In the genomic region with DNA sequence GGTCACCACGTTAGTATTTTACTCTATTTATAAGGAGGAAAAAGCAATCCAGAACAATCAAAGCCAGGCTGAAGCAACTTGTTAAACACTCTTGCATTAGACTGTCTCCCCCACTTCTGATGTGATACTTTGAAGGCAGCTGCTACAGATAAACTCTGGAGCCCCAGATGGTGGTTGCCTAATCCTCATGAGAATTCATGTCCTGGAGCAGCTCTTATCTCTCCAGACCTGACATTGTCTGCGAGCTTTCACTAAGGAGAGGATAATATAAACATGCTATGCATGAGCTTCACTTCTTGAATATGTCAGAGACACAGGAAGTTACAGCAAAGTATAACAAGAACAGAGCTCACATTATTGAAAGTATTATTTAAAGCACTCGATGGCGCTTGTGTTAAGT, we compare ENCODE assay signal across 12 mouse cellular contexts. TPM values are rescaled to one million over a fixed set of nuclear protein-coding genes. Genes with fewer than 3 reads are reported as not detected.
A peak's percentile ranks its signal among the peaks of the same experiment; 100 is the strongest.
DNase-seq lines count a peak whose midpoint lies in the region; ATAC-seq and TF ChIP-seq lines count a peak whose summit lies in the region.
"Had no signal": no experiment of that assay in that cellular context is flagged by ENCODE, and none has a peak within 500 bp of the region (broad histone marks: within the 10 kb centered on the region; RNA-seq: fewer than 3 reads in every experiment).

No protein-coding gene starts in this region.

- H3K27me3 ChIP-seq in intestine, embryonic 14.5 days (replicated peaks; ENCODE audit: control insufficient read depth, insufficient read depth, low read length) = no peaks in the 10 kb centered on the region
- H3K27me3 ChIP-seq in intestine, embryonic 15.5 days (replicated peaks) = no peaks in the 10 kb centered on the region
- H3K27me3 ChIP-seq in G1E (ENCODE audit: insufficient read depth, low read length) = no peaks in the 10 kb centered on the region
- H3K27me3 ChIP-seq in liver, postnatal 0 days (ENCODE audit: insufficient read depth, low read length) = no peaks in the 10 kb centered on the region
- H3K27me3 ChIP-seq: forebrain, embryonic 12.5 days; limb, embryonic 15.5 days had no signal

- H3K9ac ChIP-seq in intestine, embryonic 14.5 days (ENCODE audit: low read length) = no peak overlapping the region
- H3K9ac ChIP-seq in intestine, embryonic 15.5 days = no peak overlapping the region
- no peak overlapping the region for H3K9ac ChIP-seq in liver, postnatal 0 days (replicated peaks)
- H3K9ac ChIP-seq: forebrain, embryonic 12.5 days; limb, embryonic 15.5 days had no signal

- 36% methylated on average over 4 of the region's 4 CpGs for WGBS in intestine, embryonic 14.5 days
- 30% methylated on average over 4 of the region's 4 CpGs for WGBS in intestine, embryonic 15.5 days
- whole genome bisulfite sequencing in liver, postnatal 0 days (ENCODE audit: insufficient replicate concordance) = 34% methylated on average over 4 of the region's 4 CpGs

- no peak overlapping the region for H3K27ac ChIP-seq in intestine, embryonic 14.5 days (ENCODE audit: low read depth)
- H3K27ac ChIP-seq in intestine, embryonic 15.5 days = no peak overlapping the region
- no peak overlapping the region for H3K27ac ChIP-seq in liver, postnatal 0 days (ENCODE audit: low read depth)
- H3K27ac ChIP-seq: forebrain, embryonic 12.5 days; limb, embryonic 15.5 days had no signal

- TF ChIP-seq EP300 in liver, postnatal 0 days (IDR thresholded peaks at IDR 0.05; ENCODE audit: low read depth) = peak; percentile 59; the same call in 1 of the 2 replicates

- H3K4me3 ChIP-seq in intestine, embryonic 14.5 days (ENCODE audit: low read depth, low read length) = no peak overlapping the region
- no peak overlapping the region for H3K4me3 ChIP-seq in intestine, embryonic 15.5 days (replicated peaks)
- no peak overlapping the region for H3K4me3 ChIP-seq in G1E (ENCODE audit: low read depth, low read length)
- no peak overlapping the region for H3K4me3 ChIP-seq in liver, postnatal 0 days (ENCODE audit: low read depth, low read length)
- H3K4me3 ChIP-seq: forebrain, embryonic 12.5 days; limb, embryonic 15.5 days had no signal

- H3K9me3 ChIP-seq in intestine, embryonic 14.5 days (ENCODE audit: control insufficient read depth, low read length) = no peaks in the 10 kb centered on the region
- H3K9me3 ChIP-seq in intestine, embryonic 15.5 days = no peaks in the 10 kb centered on the region
- no peaks in the 10 kb centered on the region for H3K9me3 ChIP-seq in G1E (replicated peaks)
- no peaks in the 10 kb centered on the region for H3K9me3 ChIP-seq in liver, postnatal 0 days (ENCODE audit: low read length)
- H3K9me3 ChIP-seq: forebrain, embryonic 12.5 days; limb, embryonic 15.5 days had no signal

- DNase-seq in intestine, embryonic 14.5 days (ENCODE audit: low spot score) = peak; percentile 52
- DNase-seq in G1E (ENCODE audit: low spot score) = peak; percentile 11
- DNase-seq in c-Kit-positive CD71-negative TER-119-negative erythroid progenitor cells, embryonic 14.5 days (ENCODE audit: low read depth) = peak; percentile 38
- DNase-seq in liver, postnatal 0 days = no peak
- no peak for DNase-seq in kidney, adult 18-20 months
- no peak for DNase-seq in kidney, postnatal 4 days
- no peak for DNase-seq in urinary bladder, adult 18-20 months (ENCODE audit: low spot score in 2 of 2)
- DNase-seq: gastrocnemius, postnatal 25 days had no signal

- H3K36me3 ChIP-seq in intestine, embryonic 14.5 days (ENCODE audit: control insufficient read depth, insufficient read depth, low read length) = no peaks in the 10 kb centered on the region
- no peaks in the 10 kb centered on the region for H3K36me3 ChIP-seq in intestine, embryonic 15.5 days
- peaks cover 25% of the 10 kb centered on the region for H3K36me3 ChIP-seq in G1E (replicated peaks)
- no peaks in the 10 kb centered on the region for H3K36me3 ChIP-seq in liver, postnatal 0 days (replicated peaks; ENCODE audit: insufficient read depth, low read length)
- H3K36me3 ChIP-seq: forebrain, embryonic 12.5 days; limb, embryonic 15.5 days had no signal

- no peak overlapping the region for H3K4me2 ChIP-seq in intestine, embryonic 14.5 days (ENCODE audit: low read length)
- no peak overlapping the region for H3K4me2 ChIP-seq in intestine, embryonic 15.5 days (replicated peaks)
- no peak overlapping the region for H3K4me2 ChIP-seq in liver, postnatal 0 days (ENCODE audit: low read depth, low read length)
- H3K4me2 ChIP-seq: forebrain, embryonic 12.5 days; limb, embryonic 15.5 days had no signal

- TF ChIP-seq CTCF in G1E (IDR thresholded peaks at IDR 0.05; ENCODE audit: low read depth, low read length) = no peak
- no peak for TF ChIP-seq CTCF in liver, postnatal 0 days (IDR thresholded peaks at IDR 0.05; ENCODE audit: low read depth)

- H3K4me1 ChIP-seq in intestine, embryonic 14.5 days (replicated peaks; ENCODE audit: control insufficient read depth, insufficient read depth, low read length) = peaks cover 8% of the 10 kb centered on the region
- H3K4me1 ChIP-seq in intestine, embryonic 15.5 days (replicated peaks) = peaks cover 3% of the 10 kb centered on the region; the same call in 1 of the 2 replicates
- H3K4me1 ChIP-seq in G1E (ENCODE audit: insufficient read depth, low read depth, low read length) = peaks cover 36% of the 10 kb centered on the region
- H3K4me1 ChIP-seq in liver, postnatal 0 days (ENCODE audit: insufficient read depth) = peaks cover 4% of the 10 kb centered on the region; the same call in 1 of the 2 replicates
- H3K4me1 ChIP-seq: limb, embryonic 15.5 days had no signal

- ATAC-seq in intestine, embryonic 14.5 days (replicated peaks; ENCODE audit: low FRiP score, low TSS enrichment, low read depth) = no peak
- no peak for ATAC-seq in intestine, embryonic 15.5 days
- ATAC-seq in G1E (ENCODE audit: extremely low read depth, insufficient number of reproducible peaks, low FRiP score, poor library complexity, severe bottlenecking) = peak; percentile 84
- ATAC-seq in liver, postnatal 0 days = peak; percentile 49
- ATAC-seq: hindbrain, embryonic 16.5 days had no signal

RNA-seq across cellular contexts. Expression of a gene that starts 58.1 kb away (rescaled TPM):
- polyA plus RNA-seq in intestine, embryonic 14.5 days (2014; fragmentation: Nextera tagmentation; extraction: Ambion mirVana) = 44.7 and 45.6 TPM in 2 replicates
- 44.0 and 47.6 TPM in 2 replicates for polyA plus RNA-seq in intestine, embryonic 15.5 days (2015; fragmentation: Nextera tagmentation; extraction: Ambion mirVana)
- total RNA-seq in G1E (2014; fragmentation: Nextera tagmentation) (59.9 and 61.3 TPM in 2 replicates), G1E (2017) (67.7 and 129 TPM in 2 replicates)
- 26.3 and 28.6 TPM in 2 replicates for polyA plus RNA-seq in G1E (2012)
- 19.6 and 19.8 TPM in 2 replicates for polyA plus RNA-seq in liver, postnatal 0 days (2015; fragmentation: Nextera tagmentation; extraction: Ambion mirVana)

Comparison
In these comparisons a context has a peak if more than half of its experiments do, and no peak if none do; other contexts are left out.
1. ATAC-seq: peak in G1E (single experiment) and liver, postnatal 0 days (single experiment); none in intestine, embryonic 14.5 days (single experiment) and intestine, embryonic 15.5 days (single experiment).
2. DNase-seq: peak in intestine, embryonic 14.5 days (single experiment), G1E (single experiment) and c-Kit-positive CD71-negative TER-119-negative erythroid progenitor cells, embryonic 14.5 days (single experiment); none in liver, postnatal 0 days (single experiment), kidney, adult 18-20 months (single experiment), kidney, postnatal 4 days (0 of 2) and urinary bladder, adult 18-20 months (0 of 2).